Mouse (Mus musculus) neutrophil, adult 5-6 weeks (primary cell): ENCODE measurements at regions not wholly inside any gene's neighbourhood (a gene's known extent, or its start where the extent isn't known, plus 50 kb on each side); places are given as distances from the start of the nearest gene placed in this dataset.
A peak's percentile ranks its signal among the peaks of the same experiment; 100 is the strongest.

Experiments
- ATAC-seq: fragments of 151-379, 151-347 bp; 2 replicates; pipeline ENCODE4 v1.8.0; 2017; ENCODE audit warnings: mild to moderate bottlenecking, moderate TSS enrichment; ENCODE audit not compliant: insufficient number of reproducible peaks, poor library complexity, low FRiP score, severe bottlenecking; ENCODE audit errors: extremely low read depth

DNA sequence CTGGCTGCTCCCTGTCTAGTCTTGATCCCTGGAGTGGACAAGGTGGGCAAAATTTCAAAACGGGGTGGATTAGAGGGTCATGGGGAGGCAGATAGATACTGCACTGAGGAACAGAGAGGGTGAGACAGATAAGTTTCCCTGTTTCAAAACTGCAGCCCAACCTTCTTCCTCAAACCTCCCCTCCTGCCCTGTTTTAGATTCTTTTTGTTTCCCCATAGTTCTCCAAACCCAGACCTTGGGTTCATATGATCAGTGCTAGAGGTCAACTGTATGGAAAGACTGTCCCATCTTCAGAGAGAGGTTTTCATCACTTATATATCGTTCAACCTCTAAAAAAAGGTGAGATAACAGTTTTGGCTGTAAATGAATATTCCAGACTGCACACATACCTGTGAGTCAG lies 152.1 kb upstream of the Spdye4c start:
- ATAC-seq: no peak

DNA sequence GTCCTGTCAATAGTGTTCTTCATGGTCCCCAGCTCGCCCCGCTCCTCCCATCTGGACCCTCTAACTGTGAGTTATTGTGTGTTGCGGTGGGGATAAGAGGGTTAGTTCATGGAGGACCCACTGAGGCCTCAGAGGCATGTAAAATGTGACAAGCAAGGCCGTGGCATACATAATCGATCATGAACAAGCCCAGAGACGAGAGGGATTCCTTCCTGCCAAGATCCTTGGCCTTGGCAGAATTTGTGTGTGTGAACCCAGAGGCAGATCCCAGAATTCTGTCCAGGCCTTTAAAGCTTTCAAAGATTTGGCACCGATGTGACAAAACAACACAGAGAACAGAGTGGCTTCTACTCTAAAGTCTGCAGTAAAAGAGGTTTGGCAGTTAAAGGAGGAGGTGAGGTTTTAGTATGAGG lies 146.4 kb upstream of the Spdye4c start:
- no peak for ATAC-seq

DNA sequence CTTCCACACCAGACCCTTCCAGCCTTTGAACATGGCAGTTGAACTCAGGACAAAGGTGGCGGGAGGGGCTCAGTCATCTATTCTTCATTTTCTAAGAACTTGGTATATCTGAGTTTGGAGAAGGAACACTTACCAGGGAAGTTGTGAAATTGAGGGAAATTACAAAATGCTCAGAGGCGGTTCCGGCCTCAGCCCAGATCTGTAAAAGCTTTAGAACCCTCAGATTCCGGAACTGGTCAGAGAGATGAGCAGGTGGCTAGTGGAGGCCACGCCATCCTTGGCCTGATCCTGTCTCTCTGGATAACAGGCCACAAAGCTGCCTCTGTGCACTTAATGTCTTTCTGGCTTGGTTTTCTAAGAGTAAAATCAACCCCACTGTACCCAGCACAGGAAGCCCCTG lies 145.6 kb upstream of the Spdye4c start:
- peak; percentile 53 for ATAC-seq

DNA sequence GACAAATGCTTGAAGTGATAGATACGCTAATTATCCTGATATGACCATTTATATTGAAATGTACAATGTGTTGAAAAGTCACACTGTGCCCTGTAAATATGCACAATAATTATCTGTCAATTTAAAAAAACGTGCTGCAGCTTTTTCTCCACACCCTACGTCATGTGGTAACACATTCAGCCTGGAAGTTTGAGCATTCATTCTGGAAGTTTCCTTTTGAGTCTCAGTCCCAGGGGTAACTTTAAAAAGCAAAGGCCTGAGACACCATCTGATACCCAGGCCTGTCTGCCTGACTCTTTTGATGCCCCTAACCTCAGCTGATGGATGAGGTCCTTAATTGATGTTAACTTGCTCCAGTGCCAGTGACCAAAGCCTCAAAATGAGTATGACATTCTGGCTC lies 141.7 kb upstream of the Spdye4c start:
- no peak for ATAC-seq

DNA sequence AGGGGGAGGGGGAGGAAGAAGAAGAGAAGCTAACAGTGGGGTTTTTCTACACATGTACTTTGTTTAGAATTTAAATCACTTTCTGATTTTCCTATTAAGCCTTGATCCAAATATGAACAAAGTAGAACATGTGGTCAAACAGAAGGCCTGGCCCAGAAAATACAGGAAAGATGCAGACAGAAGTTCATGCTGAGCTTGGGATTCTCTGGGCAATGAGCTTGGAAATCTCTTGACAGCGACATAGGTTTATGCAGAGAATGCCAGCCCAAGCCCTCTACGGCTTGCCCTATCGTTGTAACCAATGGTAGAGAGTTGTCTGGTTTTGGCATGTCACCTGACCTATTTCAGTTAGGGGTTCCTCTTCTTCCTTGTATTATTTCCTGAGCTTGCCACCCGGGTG lies 141.0 kb upstream of the Spdye4c start:
- no peak for ATAC-seq

- ATAC-seq: 0 out of 2 replicates have a peak, but pooled peaks have one; percentile 30
Observed at GRCm38 (mm10) chr2:128451554-128452239, 139.3 kb upstream of the Spdye4c start.

GRCm38 (mm10) chr2:128452582-128452981 lies 138.4 kb upstream of the Spdye4c start:
- no peak for ATAC-seq

DNA sequence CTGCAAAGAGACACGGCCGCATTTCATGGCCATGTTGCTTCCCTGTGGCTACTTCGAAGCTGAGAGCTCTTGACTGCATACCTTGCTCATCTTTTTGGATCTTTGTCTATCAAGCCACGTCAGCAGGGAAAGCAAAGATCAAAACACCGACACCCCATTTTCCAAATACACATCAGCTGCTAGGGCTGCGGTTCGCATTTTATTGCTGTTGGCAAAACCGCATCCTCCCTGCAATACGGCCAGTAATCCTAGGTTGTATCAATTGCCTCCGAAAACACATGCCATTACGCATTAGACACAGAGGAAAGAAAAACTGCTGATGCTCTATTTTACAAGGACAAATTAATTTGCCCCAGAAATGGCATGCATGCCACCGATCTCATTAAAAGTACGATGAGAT lies 136.5 kb upstream of the Spdye4c start:
- no peak for ATAC-seq

- ATAC-seq: no peak
Observed at GRCm38 (mm10) chr2:128457591-128458209, 133.3 kb upstream of the Spdye4c start.

GRCm38 (mm10) chr2:128465214-128465984 lies 125.6 kb upstream of the Spdye4c start:
- ATAC-seq: no peak

DNA sequence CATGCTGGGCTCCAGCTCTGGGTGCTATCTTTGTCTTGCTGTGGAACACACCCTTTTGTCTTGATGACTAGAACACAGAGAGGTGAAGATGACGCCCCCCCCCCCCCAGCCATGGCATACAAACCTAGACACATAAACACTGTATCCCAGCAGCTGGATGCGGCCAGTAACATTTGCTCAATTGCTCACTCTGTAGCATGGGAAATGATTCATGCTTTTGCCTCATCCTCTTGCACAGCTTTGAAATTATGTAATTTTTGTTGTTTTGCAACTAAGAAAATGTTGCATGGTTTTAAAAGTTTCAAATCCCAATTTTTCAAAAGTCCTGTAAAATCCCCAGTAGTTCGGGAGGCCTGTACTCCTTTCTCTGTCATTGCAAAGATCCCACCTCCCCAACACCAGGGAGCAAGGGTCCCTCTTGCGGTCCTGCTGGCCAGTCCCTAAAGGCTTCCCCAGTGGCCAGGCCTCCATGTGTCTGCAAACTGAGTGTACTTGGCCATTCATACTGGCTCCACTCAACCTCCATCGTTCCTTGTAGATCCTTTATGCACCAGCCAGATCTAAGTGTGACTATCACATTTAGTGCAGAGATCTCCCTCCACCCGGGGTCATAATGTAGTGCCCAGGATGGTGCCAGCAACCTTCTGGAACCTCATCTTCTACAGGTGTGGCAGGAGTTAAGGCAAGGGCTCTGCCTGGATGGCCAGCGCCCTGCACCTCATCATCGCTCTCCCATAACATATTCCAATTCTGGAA lies 123.3 kb upstream of the Spdye4c start:
- ATAC-seq: peak; percentile 65

GRCm38 (mm10) chr2:128468323-128468722 lies 122.7 kb upstream of the Spdye4c start:
- no peak for ATAC-seq

DNA sequence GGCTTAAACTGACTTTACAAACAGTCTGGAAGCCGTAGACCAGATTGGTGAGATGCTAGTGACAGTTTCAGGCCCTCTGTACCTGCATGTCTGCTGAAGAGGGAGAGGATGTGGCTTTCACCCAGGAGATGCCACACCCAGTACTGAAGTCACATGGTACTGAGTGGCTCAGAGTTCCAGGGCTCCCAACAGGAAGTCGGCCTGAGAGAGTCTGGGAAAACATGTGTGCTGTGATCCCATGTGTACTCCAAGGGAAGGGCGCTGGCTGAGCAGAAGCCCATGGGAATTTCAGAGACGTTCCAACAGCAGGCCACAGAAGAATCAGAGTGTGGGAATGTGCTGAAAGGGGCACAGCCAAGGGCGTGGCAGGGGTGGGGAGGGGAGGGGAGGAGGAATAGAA lies 120.7 kb upstream of the Spdye4c start:
- no peak for ATAC-seq

- no peak for ATAC-seq
Observed at GRCm38 (mm10) chr2:128473241-128473954, 117.6 kb upstream of the Spdye4c start.

GRCm38 (mm10) chr2:128473997-128474396 lies 117.0 kb upstream of the Spdye4c start:
- ATAC-seq: no peak

DNA sequence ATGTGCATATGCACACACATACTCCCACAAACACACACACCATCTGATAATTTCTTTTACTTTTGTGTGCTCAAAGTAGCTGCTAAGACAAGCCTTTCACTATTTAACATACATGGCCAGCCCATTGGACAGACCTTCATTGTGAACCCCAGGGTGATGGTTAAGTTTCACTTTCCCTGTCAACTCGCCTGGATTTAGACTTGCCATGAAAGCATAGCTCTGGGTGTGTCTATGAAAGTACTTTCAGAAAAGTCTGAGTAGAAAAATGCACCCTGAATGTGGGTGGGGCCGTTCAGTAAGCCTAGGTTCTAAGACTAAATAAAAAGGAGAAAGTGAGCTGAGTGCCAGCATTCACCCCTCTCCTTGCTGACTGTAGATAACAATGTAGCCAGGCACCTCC lies 113.8 kb upstream of the Spdye4c start:
- ATAC-seq: no peak

GRCm38 (mm10) chr2:128491217-128491877 lies 99.7 kb upstream of the Spdye4c start:
- ATAC-seq: no peak

DNA sequence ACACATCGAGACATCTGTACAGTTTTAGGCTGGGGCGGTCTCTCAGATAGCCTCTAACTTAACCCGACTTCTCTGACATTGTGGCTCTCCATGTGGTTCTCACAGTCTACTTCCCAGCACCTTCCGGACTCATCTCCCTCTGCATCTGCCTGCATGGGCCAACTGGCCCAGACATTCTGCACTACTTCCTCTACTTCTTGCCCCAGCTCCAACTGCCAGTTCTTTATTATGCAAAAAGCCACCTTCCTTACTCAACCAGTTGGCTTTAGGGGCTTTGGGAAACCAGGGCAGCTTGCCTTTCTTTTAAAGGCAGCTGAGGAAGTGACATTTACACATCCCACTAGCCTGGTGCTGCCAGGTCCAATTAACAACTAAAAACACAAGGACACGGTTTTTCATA lies 97.1 kb upstream of the Spdye4c start:
- peak; percentile 42; the same call in 1 of the 2 replicates for ATAC-seq
